Mouse (Mus musculus): ENCODE data around the gene Tmem147.
A peak's percentile ranks its signal among the peaks of the same experiment; 100 is the strongest.

The Tmem147 gene

GRCm38 (mm10) chr7:30728214-30728613 lies 1.1 kb downstream of the Tmem147 start:
- DNase-seq (ENCODE audit: low spot score in 2 of 2): no peak

- DNase-seq (ENCODE audit: low spot score in 2 of 2): no peak
Measured at GRCm38 (mm10) chr7:30723274-30723953, 5.9 kb downstream of the Tmem147 start.

GRCm38 (mm10) chr7:30721286-30721685 lies 8.1 kb downstream of the Tmem147 start:
- no peak for DNase-seq (ENCODE audit: low spot score in 2 of 2)

GRCm38 (mm10) chr7:30719669-30720068 lies 9.7 kb downstream of the Tmem147 start:
- DNase-seq (ENCODE audit: low spot score in 2 of 2): no peak

- DNase-seq (ENCODE audit: low spot score in 2 of 2): no peak
Measured at GRCm38 (mm10) chr7:30717716-30718046, 11.7 kb downstream of the Tmem147 start.

GRCm38 (mm10) chr7:30717006-30717715 lies 12.2 kb downstream of the Tmem147 start:
- peak in 1 of 2 experiments; percentile 22 for DNase-seq (ENCODE audit: low spot score in 2 of 2)

GRCm38 (mm10) chr7:30711942-30712341 lies 17.4 kb downstream of the Tmem147 start, which contains the start of gene Atp4a:
Gene Atp4a, plus strand, starts transcription at chr7:30712209.
- no peak for DNase-seq (ENCODE audit: low spot score in 2 of 2)

GRCm38 (mm10) chr7:30707441-30707840 lies 21.9 kb downstream of the Tmem147 start:
- no peak for DNase-seq (ENCODE audit: low spot score in 2 of 2)

GRCm38 (mm10) chr7:30706214-30706882 lies 23.0 kb downstream of the Tmem147 start:
- DNase-seq (ENCODE audit: low spot score in 2 of 2): no peak

- no peak for DNase-seq (ENCODE audit: low spot score in 2 of 2)
Measured at GRCm38 (mm10) chr7:30698589-30698988, 30.8 kb downstream of the Tmem147 start, which contains the start of gene 2200002J24Rik. Gene 2200002J24Rik, plus strand, starts transcription at chr7:30698926.

GRCm38 (mm10) chr7:30698101-30698500 lies 31.2 kb downstream of the Tmem147 start:
- no peak for DNase-seq (ENCODE audit: low spot score in 2 of 2)

- no peak for DNase-seq (ENCODE audit: low spot score in 2 of 2)
Measured at GRCm38 (mm10) chr7:30688325-30688724, 41.0 kb downstream of the Tmem147 start.

GRCm38 (mm10) chr7:30683425-30683824 lies 45.9 kb downstream of the Tmem147 start:
- no peak for DNase-seq (ENCODE audit: low spot score in 2 of 2)

- DNase-seq (ENCODE audit: low spot score in 2 of 2): no peak
Measured at GRCm38 (mm10) chr7:30681897-30682296, 47.4 kb downstream of the Tmem147 start.

GRCm38 (mm10) chr7:30678263-30678975 lies 50.9 kb downstream of the Tmem147 start:
- DNase-seq (ENCODE audit: low spot score in 2 of 2): no peak

All from frontal cortex, postnatal 25 days (tissue).